Mouse (Mus musculus) hematopoietic stem cell, adult 5-6 weeks (primary cell): ENCODE measurements around the gene Fcnb. TPM values are rescaled to one million over a fixed set of nuclear protein-coding genes. Genes with fewer than 3 reads are reported as not detected.

ENCODE experiments used
- ATAC-seq, 2 experiments: fragments of 125-278 bp in 1 of 2; replicated peaks in 1 of 2; 2 replicates each; pipeline ENCODE4 v1.8.0; 2016 to 2017; ENCODE audit warnings: inconsistent platforms in 2 of 2, mild to moderate bottlenecking in 2 of 2, moderate number of reproducible peaks in 2 of 2, low read depth in 1 of 2, moderate TSS enrichment in 1 of 2; ENCODE audit not compliant: low FRiP score in 2 of 2, poor library complexity in 2 of 2, severe bottlenecking in 2 of 2, insufficient read depth in 1 of 2, low TSS enrichment in 1 of 2
- total RNA-seq: library from RNA; stranded (forward); fragments of 172-1452, 232-1000 nt; gene quantifications from 2 replicates; pipeline ENCODE4 v1.2.3, GENCODE M21; 2017

Gene Fcnb
- total RNA-seq, 1 experiment from 2014 or later: 30.2 TPM

DNA sequence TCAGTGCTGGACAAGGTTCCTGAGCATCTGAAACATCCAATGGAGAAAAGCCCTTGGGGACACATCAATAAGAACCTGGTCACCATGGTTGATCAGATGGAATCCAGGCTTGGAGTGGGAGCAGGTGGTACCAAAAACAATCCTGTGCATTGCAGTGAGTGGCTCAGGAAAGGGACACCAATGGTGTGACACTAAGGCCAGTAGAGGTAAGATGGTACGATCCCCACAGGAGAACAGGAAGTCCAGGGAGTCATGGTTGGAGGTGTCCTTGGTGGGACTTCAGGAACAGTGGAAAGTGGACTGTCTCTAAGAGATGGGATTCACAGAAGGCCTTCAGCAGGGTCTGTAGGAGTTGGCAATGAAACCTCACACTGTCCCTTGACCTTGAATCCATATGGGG is 44.2 kb downstream of the Fcnb start:
- no peak for ATAC-seq

DNA sequence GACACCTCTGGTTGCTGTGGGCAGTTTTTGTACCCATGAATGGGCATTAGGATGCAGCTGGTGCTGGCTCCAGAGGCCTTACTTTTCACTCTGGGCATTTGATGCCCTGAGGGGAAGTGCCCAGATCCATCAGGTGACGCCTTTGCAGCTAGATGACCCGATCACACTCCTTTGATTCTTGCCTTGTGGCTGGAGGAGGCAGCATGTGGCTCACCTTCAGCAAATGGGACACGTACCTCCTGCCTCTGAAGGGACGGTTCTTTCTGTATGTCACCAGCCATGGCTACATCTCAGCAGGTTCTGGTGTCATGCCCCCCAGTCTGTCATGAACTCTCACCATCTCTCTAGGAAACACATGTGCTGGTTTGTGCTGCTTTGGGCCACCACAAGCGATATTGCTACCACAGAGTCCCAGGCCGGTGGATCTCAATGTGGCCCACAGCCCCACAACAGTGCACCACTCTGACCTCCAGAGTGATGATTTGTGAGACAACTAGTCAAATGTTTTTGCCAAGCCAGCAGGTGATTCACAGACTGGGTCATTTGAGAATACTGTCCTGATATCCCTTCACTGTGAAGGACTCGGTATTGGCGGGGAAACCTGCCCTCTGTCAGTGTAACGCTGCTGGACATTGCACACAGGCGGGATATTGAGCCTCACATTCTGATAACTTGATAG is 44.9 kb downstream of the Fcnb start:
- ATAC-seq: no peak

DNA sequence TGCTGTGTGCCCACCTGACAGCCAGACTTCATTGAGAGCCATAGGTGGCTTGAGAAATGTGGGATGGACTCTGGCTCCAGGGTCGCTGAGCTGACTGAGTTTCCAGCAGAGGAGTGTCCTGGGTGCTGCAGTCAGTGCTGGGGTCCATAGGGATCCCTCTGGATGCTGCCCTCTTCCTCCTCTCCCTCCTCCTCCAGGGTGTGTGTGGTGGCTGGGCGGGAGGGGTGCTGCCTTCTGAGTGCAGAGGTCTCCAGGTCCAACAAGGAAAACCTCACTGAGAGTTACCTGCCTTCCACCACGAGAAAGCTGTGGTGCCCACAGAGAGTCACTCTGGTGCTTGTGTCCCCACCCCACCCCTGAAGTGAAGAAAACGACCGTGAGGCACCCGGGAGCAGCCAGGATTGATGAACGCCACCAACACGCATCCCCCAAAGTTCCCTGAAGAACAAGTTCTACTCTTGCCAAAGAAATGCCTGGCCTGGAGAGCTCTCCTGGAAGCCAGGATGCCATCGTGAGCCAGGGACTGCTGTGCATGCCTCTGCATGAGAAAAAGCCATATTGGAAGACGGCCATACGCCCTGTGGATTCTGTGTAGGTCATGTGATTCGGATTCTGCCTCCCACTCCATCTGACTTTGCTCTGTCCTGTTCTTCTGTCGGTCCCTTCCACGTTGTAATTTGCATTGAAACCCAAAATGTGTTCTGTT is 46.1 kb downstream of the Fcnb start:
- no peak for ATAC-seq

DNA sequence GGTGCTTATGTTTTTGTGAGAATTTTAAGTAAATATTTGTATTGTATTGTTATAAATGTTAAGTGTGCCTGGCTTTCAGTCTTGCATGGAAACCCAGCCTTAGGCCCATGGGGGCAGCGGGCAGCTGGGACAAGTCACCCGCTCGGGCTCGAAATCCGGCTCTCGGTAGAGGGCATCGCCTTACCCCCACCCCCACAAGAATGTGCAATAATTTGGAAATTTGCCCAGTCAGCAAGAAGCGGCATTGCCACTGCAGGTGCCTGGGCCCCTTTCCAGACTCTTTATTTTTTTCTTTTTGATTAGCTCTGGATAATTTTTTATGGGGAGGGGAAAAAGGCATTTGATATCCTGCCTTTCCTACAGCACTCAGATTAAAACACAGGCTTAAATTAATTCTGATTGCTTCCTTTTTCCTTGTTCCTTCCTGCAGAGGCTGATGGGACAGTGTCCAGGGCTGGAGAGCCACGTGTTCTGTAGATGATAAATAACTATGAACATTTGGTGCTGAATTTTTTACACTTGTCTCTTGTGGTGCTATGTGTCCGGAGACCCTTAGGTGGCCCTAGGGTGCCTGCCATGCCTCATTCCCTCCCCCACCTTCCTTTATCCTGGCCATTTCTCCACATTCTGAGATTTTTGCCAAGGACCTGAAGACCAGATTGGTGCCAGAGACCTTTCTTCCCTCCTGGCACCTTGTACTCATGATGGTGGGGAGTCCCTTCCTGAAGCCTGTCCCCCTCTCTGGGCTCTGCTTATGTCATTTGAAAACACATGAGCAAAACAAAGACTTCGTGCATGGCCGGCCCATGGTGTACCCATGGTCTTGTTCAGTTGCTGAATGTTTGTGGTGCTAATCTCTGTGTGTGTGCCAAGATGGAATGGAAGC is 46.9 kb downstream of the Fcnb start:
- ATAC-seq: no peak

GRCm38 (mm10) chr2:28036788-28037187 is 47.9 kb downstream of the Fcnb start:
- ATAC-seq: no peak

DNA sequence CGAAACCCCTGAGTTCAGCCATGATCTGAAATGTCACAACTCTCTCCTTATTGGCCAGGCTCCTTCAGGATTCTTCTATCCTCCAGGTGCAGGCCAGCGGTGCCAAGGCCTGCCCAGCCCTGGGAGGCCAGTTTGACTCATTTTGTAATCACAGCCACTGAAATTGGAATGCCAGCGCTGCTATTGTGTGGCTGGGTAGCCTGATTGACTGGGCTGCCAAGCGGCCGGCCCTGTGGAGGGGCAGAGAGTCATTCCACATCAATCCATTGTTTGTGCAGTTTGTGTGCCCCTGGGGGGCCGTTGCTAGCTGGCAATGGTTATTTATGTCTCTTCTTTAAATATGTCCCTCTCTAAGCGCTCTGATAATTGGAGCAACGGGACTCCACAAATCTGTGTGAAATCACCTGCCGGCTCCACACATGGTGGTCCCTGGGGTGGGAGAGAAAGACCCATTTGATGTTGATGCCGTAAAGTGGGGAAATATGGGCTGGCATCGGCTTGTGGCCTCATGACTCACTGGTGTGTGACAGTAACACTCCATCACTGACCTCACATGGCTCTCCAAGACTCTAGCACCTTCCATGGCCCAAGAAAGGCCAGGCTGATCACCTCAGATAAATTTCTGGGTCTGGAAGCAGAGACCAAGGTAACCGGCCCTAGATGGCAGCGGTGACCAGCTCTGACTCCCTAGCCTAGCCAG is 50.5 kb downstream of the Fcnb start:
- ATAC-seq: no peak

DNA sequence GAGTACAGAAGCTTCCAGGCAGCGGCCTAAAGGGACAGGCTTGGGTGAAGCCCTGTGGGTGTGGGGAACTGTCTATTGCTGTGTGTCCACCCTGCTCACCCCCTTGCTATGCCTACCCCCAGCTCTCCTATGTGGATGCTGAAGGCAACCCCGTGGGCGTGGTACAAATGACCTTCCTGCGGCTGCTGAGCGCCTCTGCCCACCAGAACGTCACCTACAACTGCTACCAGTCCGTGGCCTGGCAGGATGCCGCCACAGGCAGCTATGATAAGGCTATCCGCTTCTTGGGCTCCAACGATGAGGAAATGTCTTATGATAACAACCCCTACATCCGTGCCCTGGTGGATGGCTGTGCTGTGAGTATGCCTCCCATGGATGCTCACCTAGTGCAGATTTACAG is 52.2 kb downstream of the Fcnb start:
- no peak for ATAC-seq

GRCm38 (mm10) chr2:28031860-28032259 is 52.8 kb downstream of the Fcnb start:
- no peak for ATAC-seq

Other genes with a start within 250 kb of the Fcnb start
- gene Col5a1, start 198.5 kb downstream of the Fcnb start, total RNA-seq: 0.31 and 1.1 TPM in 2 replicates
- gene Olfm1, start 108.1 kb upstream of the Fcnb start, total RNA-seq: 1.0 TPM in 1 of 2 replicates, not detected in the other